Mouse (Mus musculus): ENCODE data around the gene A430033K04Rik.

DNA sequence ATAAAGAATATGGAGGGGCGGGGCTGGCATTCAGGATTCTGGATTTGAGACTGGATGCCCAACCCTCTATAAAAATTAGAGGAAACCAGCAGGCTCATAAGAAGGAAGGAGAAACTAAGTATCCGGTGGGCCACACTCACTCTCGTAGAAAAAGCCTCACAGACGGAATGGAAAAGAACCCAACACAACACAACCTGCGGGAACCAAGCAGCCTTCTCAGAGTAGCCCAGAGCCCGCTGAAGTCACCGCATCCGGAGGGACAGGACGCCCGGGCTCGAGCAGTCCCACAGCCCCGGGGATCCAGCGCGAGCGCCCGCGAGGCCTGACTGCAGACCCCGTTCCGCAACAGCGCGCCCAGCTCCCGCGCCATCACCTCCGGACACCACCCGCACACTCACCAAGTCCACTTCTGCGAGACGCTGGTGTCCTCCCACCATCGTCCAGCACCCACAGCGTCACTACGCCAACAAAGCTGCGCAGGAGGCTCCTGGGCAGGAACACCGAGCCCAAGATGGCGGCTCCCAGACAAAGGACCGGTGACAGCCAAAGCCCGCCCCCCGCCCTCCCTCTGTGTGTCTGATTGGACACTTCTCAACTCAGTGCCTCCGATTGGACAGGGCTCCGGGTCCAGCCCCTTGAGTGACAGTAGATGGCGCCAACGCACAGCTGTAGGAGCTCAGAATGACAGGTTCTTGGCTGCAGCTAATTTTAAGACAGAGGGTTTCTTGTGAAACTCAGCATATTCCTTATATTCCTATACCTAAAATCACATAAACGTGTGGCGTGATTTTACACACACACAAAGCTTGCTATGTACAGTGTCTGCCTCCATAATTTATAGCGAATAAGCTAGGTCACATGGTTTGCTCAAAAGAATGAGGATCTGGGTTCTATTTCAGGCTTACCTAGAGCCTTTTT lies 3.2 kb upstream of the A430033K04Rik start, which contains the start of gene Zfp68:
- TF ChIP-seq GATA1 (IDR thresholded peaks at IDR 0.05; ENCODE audit: low read length) (no peak), TAL1 (IDR thresholded peaks at IDR 0.05; ENCODE audit: low read length) (no peak)
